Mouse (Mus musculus): ENCODE measurements around the gene Nol11.

DNA sequence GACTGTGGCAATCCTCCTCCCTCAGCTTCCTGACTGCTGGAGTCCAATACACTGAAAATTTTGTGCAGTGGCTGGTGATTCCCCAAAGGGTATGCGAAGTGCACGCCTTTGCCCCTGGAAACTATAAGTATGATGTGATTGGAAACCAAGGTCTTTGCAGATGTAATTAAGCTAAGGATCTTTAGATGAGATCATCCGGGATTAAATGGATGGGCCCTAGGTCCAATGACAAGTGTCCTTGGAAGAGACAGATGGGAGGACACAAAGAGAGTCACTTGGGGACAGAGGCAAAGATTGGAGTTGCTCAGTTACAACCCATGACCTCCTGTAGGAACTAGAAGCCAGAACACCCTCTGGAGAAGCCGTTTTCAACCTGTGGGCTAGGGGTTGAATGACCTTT lies 48.4 kb upstream of the Nol11 start:
- TF ChIP-seq CTCF (IDR thresholded peaks at IDR 0.05), result no peak
- TF ChIP-seq EP300 (IDR thresholded peaks at IDR 0.05), result no peak
